Mouse (Mus musculus): ENCODE measurements around the gene Trpc7. TPM values are rescaled to one million over a fixed set of nuclear protein-coding genes. Genes with fewer than 3 reads are reported as not detected.

Gene Trpc7
- polyA plus RNA-seq, 1 experiment: 0.01 TPM

DNA sequence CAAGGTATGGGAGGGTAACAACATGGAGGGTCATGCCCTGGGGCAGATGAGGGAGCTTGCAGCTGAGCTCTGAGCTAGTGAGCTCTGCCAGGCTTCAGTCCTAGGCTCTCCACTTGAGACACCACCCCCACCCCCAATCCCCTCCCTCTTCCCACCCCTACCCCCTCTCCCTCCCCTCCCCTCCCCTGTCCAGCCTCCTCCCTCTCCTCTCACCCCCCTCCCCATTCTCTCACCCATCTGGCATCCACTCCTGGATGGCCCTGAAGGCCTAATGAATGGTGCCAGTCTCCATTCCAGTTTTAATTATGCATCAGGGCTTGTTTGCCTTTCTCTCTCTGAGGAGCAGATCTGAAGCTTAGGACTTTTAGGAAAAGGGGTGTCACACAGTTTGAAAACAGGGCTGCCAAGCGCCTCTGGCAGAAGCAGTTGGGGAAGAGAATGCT is 125.6 kb downstream of the Trpc7 start:
- no peaks in the 10 kb centered on the region for H3K79me2 ChIP-seq (ENCODE audit: control insufficient read depth, insufficient read depth)
- no peaks in the 10 kb centered on the region for H3K36me3 ChIP-seq (ENCODE audit: control insufficient read depth, insufficient read depth)
- no peak overlapping the region for H3K4me3 ChIP-seq
- H3ac ChIP-seq (ENCODE audit: control insufficient read depth, insufficient read length): no peak overlapping the region
- no peaks in the 10 kb centered on the region for H3K27me3 ChIP-seq (ENCODE audit: control insufficient read depth, insufficient read depth, insufficient read length)
- H3K4me2 ChIP-seq (ENCODE audit: low read depth): no peak overlapping the region
- no peak for TF ChIP-seq USF1 (IDR thresholded peaks at IDR 0.05; ENCODE audit: low read depth)
- TF ChIP-seq CEBPB (IDR thresholded peaks at IDR 0.05; ENCODE audit: insufficient read depth, poor library complexity, severe bottlenecking): no peak
- no peak for TF ChIP-seq MAX (IDR thresholded peaks at IDR 0.05; ENCODE audit: low read depth)
- TF ChIP-seq MYOD1 (IDR thresholded peaks at IDR 0.05; ENCODE audit: control insufficient read depth in 1 of 3, insufficient read length in 2 of 3, low read depth in 2 of 3): no peak

DNA sequence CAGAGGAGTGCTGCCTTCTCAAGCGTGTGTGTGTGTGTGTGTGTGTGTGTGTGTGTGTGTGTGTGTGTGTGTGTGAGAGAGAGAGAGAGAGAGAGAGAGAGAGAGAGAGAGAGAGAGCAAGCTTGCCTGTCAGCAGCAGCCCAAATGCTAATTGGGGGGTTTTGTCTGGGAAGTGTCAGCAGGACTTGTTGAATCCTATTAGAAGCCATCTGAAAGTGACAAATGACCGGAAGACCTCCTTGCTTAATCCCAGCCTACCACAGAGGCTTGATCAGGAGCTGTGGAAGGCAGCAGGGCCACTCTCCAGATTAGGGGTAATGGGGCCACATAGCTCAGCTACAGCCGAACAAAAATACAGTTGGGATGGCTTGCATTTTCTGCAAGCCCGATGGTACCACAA is 126.4 kb downstream of the Trpc7 start:
- TF ChIP-seq REST (IDR thresholded peaks at IDR 0.05; ENCODE audit: insufficient read depth, insufficient read length): no peak
- TF ChIP-seq TCF12 (IDR thresholded peaks at IDR 0.05; ENCODE audit: insufficient read depth, poor library complexity, severe bottlenecking): no peak
- no peak for TF ChIP-seq POLR2A (IDR thresholded peaks at IDR 0.05; ENCODE audit: insufficient read length, low read depth)
- TF ChIP-seq MAX (IDR thresholded peaks at IDR 0.05; ENCODE audit: low read depth): no peak
- no peak for TF ChIP-seq MYOG (IDR thresholded peaks at IDR 0.05; ENCODE audit: control insufficient read depth in 1 of 3, insufficient read depth in 1 of 3, insufficient read length in 2 of 3, low read depth in 2 of 3)
- TF ChIP-seq TCF3 (IDR thresholded peaks at IDR 0.05; ENCODE audit: insufficient read length, low read depth): no peak
- no peaks in the 10 kb centered on the region for H3K79me2 ChIP-seq (ENCODE audit: control insufficient read depth, insufficient read depth)
- H3ac ChIP-seq (ENCODE audit: control insufficient read depth, insufficient read length): no peak overlapping the region
- H3K4me2 ChIP-seq (ENCODE audit: low read depth): no peak overlapping the region
- H3K27me3 ChIP-seq (ENCODE audit: control insufficient read depth, insufficient read depth, insufficient read length): no peaks in the 10 kb centered on the region
- H3K36me3 ChIP-seq (ENCODE audit: control insufficient read depth, insufficient read depth): no peaks in the 10 kb centered on the region
- H3K4me3 ChIP-seq: no peak overlapping the region

DNA sequence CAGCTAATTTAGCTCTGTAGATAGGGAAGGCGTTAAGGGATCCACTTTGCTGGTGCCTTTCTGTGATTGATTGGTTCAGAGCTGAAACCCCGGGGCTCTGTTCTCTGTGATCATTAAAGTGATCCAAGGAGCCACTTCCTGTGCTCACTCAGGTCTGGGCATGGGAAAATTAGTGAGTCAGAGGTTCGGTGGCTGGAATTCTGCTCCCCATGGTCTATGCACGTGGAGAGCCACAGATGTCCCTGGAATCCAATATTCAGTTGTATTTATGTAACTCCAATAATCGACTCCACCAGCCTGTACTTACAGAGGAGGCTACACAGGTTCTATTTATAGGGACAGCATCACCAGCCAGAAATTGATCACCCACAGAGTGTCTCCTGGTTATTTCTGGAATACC is 129.6 kb downstream of the Trpc7 start:
- Histone ChIP-seq H3K4me2 (ENCODE audit: low read depth) (no peak overlapping the region), H3K79me2 (ENCODE audit: control insufficient read depth, insufficient read depth) (no peaks in the 10 kb centered on the region), H3K27me3 (ENCODE audit: control insufficient read depth, insufficient read depth, insufficient read length) (no peaks in the 10 kb centered on the region), H3K36me3 (ENCODE audit: control insufficient read depth, insufficient read depth) (no peaks in the 10 kb centered on the region), H3K4me3 (no peak overlapping the region), H3ac (ENCODE audit: control insufficient read depth, insufficient read length) (no peak overlapping the region)
- TF ChIP-seq CEBPB (IDR thresholded peaks at IDR 0.05; ENCODE audit: insufficient read depth, poor library complexity, severe bottlenecking): no peak
- no peak for TF ChIP-seq REST (IDR thresholded peaks at IDR 0.05; ENCODE audit: insufficient read depth, insufficient read length)

DNA sequence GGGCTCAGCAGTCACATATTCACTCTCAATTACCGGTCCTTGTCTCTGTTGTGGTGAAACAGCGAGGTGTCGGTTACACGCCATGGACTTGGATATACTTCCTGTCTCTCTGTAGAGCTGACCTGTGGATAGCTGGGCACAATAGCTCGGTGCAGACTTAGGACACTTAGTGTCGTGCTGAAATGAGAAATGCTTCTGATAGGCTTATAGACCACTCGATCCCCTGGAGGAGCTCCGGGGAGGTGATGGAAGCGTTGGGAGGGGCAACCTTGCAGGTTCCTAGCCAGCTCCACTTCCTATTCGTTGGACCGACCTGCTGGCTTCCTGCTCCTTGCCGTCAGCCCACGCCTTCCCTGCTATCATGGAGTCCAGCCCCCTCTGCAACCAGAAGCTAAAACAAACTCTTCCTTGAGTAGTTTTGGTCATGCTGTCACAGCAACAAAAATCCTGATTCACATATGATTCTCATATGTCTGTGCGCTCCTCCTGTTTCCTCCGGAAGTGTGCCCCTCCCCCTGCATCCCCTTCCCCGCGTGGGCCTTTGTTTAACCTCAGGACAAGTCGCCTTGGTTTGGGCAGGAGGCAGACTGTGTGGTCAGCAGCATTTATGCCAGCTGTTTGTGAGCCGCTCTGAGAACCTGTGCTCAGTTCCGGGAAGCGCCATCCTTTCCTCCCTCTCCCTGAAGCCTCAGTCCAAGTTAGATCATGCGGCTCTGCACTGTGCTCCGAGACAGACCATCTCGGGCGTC is 130.3 kb downstream of the Trpc7 start:
- Histone ChIP-seq H3K27me3 (ENCODE audit: control insufficient read depth, insufficient read depth, insufficient read length) (no peaks in the 10 kb centered on the region), H3ac (ENCODE audit: control insufficient read depth, insufficient read length) (no peak overlapping the region), H3K36me3 (ENCODE audit: control insufficient read depth, insufficient read depth) (no peaks in the 10 kb centered on the region), H3K79me2 (ENCODE audit: control insufficient read depth, insufficient read depth) (no peaks in the 10 kb centered on the region), H3K4me3 (no peak overlapping the region), H3K4me2 (ENCODE audit: low read depth) (no peak overlapping the region)
- TF ChIP-seq MYOG (IDR thresholded peaks at IDR 0.05; ENCODE audit: control insufficient read depth in 1 of 3, insufficient read depth in 1 of 3, insufficient read length in 2 of 3, low read depth in 2 of 3): no peak
- no peak for TF ChIP-seq E2F4 (IDR thresholded peaks at IDR 0.05; ENCODE audit: insufficient read depth)
- no peak for TF ChIP-seq USF1 (IDR thresholded peaks at IDR 0.05; ENCODE audit: low read depth)
- no peak for TF ChIP-seq TCF12 (IDR thresholded peaks at IDR 0.05; ENCODE audit: insufficient read depth, poor library complexity, severe bottlenecking)
- TF ChIP-seq REST (IDR thresholded peaks at IDR 0.05; ENCODE audit: insufficient read depth, insufficient read length): no peak
- no peak for TF ChIP-seq MAX (IDR thresholded peaks at IDR 0.05; ENCODE audit: low read depth)
- no peak for TF ChIP-seq POLR2AphosphoS2 (IDR thresholded peaks at IDR 0.05; ENCODE audit: insufficient read length, low read depth)
- no peak for TF ChIP-seq SRF (IDR thresholded peaks at IDR 0.05; ENCODE audit: control insufficient read depth, insufficient read length, low read depth)
- no peak for TF ChIP-seq CEBPB (IDR thresholded peaks at IDR 0.05; ENCODE audit: insufficient read depth, poor library complexity, severe bottlenecking)

DNA sequence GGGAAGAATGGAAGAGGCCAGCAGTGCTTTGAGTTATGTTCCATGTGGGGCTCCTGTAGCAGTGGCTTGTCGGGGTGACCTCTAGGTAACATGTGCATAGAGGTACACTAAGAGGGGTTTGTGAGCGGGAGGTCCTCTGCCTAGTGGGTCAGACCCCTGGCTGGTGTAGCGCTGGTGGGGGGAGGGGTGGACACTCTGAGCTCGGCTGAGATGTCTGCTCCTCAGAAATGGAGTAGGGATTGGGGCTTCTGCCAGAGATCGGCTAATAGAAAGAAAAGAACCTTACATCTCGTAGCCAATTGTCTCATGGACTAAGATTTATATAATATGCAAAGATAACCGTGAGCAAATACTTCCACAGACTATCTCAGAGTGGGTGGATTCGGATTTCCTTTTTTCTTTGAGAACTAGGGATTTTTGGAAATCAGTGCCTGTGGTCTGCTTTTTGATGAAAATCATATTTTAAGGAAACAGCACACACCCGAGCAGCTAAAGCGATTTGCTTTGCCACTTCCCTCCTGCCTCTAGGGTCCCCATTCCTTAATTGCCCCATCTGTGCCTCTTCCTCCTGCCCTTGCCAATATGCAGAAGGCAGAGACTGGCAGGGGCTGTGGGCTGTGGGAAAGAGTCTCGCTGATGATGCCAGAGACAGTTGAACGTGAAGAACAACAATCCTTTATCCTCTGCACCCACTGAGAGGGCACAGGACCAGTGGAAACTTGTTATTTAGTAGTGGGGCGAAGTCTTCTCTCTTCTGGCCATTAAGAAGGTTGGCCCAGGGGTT is 133.2 kb downstream of the Trpc7 start:
- Histone ChIP-seq H3K36me3 (ENCODE audit: control insufficient read depth, insufficient read depth) (no peaks in the 10 kb centered on the region), H3K79me2 (ENCODE audit: control insufficient read depth, insufficient read depth) (no peaks in the 10 kb centered on the region), H3ac (ENCODE audit: control insufficient read depth, insufficient read length) (no peak overlapping the region), H3K27me3 (ENCODE audit: control insufficient read depth, insufficient read depth, insufficient read length) (no peaks in the 10 kb centered on the region), H3K4me3 (no peak overlapping the region), H3K4me2 (ENCODE audit: low read depth) (no peak overlapping the region)
- no peak for TF ChIP-seq TCF3 (IDR thresholded peaks at IDR 0.05; ENCODE audit: insufficient read length, low read depth)
